Mouse (Mus musculus): ENCODE measurements around the gene Kyat1. TPM values are rescaled to one million over a fixed set of nuclear protein-coding genes. Genes with fewer than 3 reads are reported as not detected.
"Not testable (repeated sequence)": the region's sequence is repeated elsewhere in the genome, so short reads cannot be mapped to it uniquely, and the experiment has no call there.

Kyat1 gene
- total RNA-seq, 1 experiment from 2014 or later: 13.5 TPM

DNA sequence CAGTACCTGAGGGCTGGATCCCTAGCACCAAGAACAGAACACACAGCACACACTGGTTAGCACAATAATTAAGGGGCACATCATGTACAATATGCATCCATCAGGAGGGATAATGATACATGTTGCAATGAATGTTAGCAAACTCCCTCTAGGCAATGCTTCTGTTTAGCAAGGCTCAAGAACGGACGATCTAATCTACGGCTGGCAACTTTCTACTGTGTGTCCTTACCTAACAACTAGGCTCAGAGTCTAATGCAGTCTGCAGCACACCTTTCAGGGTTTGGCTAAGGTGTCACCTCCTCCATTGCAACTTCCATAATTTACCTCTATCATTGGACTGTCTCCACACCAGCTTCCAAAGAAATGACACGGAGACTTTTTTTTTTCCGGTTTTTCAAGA, 10.6 kb upstream of the Kyat1 start:
- ATAC-seq (replicated peaks; ENCODE audit: low read depth, poor library complexity, severe bottlenecking): no peak

DNA sequence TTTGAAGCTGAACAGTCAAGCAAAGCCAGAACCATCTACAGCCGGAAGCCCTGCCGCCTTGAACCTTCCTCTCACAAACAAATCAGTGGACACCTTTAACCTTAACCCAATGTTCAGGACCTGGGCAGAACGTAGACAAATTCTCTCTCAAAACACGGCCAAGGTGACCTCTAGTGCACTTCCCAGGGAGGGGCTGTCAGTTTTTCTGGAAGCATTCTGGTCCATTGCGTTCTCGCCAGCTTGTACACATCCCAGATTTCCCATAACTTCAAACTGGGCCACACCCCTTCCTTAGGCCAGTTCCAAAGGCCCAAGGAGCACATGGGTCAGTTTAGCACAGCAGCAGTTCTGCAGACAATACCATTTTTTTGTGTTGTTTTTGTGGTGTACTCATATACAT, 9.8 kb upstream of the Kyat1 start:
- no peak for ATAC-seq (replicated peaks; ENCODE audit: low read depth, poor library complexity, severe bottlenecking)

- no peak for ATAC-seq (replicated peaks; ENCODE audit: low read depth, poor library complexity, severe bottlenecking)
Measured at GRCm38 (mm10) chr2:30214745-30215144, 9.1 kb upstream of the Kyat1 start.

DNA sequence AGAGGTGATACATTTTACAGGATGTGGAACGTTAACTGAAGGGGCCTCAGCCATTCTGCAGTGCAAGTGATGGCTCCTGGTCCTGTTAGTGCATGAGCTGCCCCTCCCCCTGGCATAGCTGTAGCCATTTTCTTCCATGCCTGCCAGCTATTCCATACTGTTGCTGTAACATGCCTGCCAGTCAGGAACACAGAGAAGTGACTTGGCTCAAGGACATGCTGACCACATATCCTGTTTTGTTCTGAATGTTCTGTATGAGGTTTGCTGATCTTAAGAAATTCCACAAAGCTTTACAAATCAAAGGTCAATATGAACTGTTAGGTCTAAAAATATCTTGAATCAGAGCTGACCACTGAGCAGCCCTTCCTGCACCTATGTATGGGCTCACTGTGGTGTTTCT, 7.3 kb upstream of the Kyat1 start:
- no peak for ATAC-seq (replicated peaks; ENCODE audit: low read depth, poor library complexity, severe bottlenecking)

DNA sequence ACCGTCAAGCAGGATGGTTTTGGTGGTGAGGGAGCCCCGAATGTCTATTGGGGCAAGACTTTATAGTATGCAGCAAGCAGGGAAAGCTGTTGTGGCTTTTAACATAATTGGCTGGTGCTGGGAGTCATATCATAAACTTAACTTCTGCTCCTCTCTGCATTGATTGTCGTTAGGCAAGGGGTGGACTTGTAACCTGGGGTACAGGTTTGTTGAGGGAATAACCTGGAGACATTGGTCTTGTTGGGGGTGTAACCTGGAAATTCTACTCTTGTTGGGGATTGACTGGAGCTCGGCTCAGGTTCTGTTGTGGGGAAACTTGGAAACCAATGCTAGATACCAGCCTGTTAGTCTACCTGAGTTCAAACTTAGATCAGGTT, 6.5 kb upstream of the Kyat1 start:
- ATAC-seq (replicated peaks; ENCODE audit: low read depth, poor library complexity, severe bottlenecking): no peak

- no peak for ATAC-seq (replicated peaks; ENCODE audit: low read depth, poor library complexity, severe bottlenecking)
Measured at GRCm38 (mm10) chr2:30211408-30212168, 5.9 kb upstream of the Kyat1 start.

GRCm38 (mm10) chr2:30207886-30208285, 2.2 kb upstream of the Kyat1 start:
- ATAC-seq (replicated peaks; ENCODE audit: low read depth, poor library complexity, severe bottlenecking): no peak

- ATAC-seq (replicated peaks; ENCODE audit: low read depth, poor library complexity, severe bottlenecking): no peak
Measured at GRCm38 (mm10) chr2:30207401-30207800, 1.8 kb upstream of the Kyat1 start.

DNA sequence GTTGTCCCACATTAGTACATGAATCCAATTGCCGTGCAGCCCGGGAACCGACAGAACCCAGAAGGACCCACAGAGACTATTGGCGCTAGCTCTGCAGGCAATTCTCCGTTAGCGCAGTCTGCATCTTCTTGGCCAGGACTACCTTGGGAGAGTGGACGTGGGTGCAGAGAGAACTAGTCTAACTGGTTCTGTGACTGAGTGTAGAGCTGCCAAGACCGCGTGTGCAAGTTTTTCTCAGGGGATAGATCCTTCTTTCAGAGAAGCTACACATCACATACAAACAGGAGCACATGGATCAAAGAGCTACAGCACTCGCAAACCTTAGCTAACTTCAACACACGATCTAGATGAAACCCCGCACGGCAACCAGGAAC, 405 bp downstream of the Kyat1 start:
- peak; percentile 23 for ATAC-seq (replicated peaks; ENCODE audit: low read depth, poor library complexity, severe bottlenecking)

- ATAC-seq (replicated peaks; ENCODE audit: low read depth, poor library complexity, severe bottlenecking): no peak
Measured at GRCm38 (mm10) chr2:30203439-30203838, 2.2 kb downstream of the Kyat1 start.

- ATAC-seq (replicated peaks; ENCODE audit: low read depth, poor library complexity, severe bottlenecking): no peak
Measured at GRCm38 (mm10) chr2:30200388-30200925, 5.2 kb downstream of the Kyat1 start.

GRCm38 (mm10) chr2:30199984-30200383, 5.7 kb downstream of the Kyat1 start:
- ATAC-seq (replicated peaks; ENCODE audit: low read depth, poor library complexity, severe bottlenecking): no peak

DNA sequence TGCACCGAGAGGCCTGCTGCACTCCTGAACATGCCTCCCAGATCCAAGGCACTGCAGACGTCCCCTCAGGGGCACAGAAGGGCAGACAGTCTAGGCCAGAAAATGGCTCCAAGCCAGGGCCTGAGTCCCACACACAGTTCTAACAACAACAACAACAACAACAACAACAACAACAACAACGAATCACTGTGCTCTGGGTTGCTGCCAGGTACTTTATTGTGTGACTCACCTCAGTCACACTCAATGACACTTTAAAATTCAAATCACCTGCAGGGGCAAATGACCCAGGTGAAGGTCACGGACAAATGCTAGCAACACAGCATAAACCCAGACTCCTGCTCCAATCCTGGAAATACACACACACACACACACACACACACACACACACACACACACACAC, 7.6 kb downstream of the Kyat1 start:
- no peak for ATAC-seq (replicated peaks; ENCODE audit: low read depth, poor library complexity, severe bottlenecking)

DNA sequence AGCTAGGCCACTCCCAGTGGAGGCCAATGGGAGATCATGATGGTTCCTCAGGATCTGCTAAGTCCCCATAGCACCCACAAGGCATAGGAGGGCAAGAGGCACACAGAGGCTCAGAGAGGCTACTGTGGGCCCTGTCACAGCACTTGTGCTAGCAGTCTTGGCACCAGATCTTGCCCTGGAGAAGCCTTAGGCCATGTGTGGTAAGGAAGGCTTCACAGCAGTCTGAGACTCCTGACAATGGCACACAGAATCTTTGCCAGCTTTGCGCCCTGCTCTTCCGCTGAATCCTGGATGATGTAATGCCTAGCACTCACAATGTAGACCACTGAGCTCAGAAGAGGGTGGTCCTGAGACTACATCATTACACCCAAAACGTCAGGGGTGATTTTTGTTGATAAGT, 11.0 kb downstream of the Kyat1 start:
- ATAC-seq (replicated peaks; ENCODE audit: low read depth, poor library complexity, severe bottlenecking): no peak

DNA sequence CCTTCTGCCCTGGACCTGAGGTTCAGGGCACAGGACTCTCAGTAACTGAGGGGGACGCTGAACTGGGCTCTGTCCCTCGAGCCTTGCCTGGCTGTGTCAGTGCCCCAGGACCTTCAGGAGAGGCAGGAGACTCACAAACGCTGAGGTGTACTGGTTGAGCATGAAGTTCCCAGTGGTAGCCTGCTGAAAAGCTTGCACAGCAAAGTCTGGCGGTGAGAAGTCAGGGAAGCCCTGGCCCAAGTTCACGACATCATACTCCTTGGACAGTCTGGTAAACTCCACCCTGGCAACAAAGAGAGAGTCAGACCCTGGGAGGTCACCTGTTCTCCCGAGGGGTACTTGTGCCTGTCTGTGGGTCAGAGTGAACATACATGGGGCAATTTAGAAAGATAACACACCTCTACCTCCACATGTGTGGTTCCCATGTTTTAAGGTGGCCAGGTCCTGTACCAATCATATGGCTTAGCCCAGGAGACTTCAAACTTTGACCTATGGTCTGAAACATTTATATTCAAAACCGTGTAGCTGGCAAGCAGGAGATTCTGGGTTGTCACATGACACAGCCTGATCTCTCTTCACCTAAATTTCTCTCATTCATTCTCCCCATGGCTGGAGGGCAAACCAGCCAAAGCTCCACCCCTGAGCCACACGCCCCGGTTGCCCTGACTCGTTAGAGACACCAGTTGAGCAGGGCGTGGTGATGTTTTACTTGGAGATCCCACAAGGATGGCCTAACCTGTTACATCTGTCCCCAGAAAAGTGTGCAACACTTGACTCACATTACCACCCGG, 13.7 kb downstream of the Kyat1 start:
- ATAC-seq (replicated peaks; ENCODE audit: low read depth, poor library complexity, severe bottlenecking): no peak

DNA sequence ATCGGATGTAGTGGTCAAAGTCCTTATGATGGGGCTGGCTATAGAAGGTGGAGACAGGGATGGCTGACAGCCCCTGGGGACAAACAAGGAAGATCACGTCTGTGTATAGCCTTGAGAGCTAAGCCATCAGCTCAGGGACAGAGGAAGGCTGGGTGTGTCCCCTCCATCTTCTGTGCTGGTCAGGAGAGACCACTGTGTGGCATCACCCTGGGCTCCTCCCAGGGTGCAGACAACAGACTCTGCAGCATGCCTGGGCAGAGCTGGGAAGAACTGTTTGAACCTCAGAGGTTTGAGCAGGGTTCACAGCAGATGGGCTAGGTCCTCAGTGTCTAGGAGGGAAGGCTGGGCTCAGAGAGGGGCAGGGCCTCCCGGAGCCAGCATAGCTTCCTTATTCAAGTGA, 20.0 kb downstream of the Kyat1 start:
- no peak for ATAC-seq (replicated peaks; ENCODE audit: low read depth, poor library complexity, severe bottlenecking)

GRCm38 (mm10) chr2:30185276-30185675, 20.4 kb downstream of the Kyat1 start:
- no peak; the same call in 1 of the 2 replicates for ATAC-seq (replicated peaks; ENCODE audit: low read depth, poor library complexity, severe bottlenecking)

DNA sequence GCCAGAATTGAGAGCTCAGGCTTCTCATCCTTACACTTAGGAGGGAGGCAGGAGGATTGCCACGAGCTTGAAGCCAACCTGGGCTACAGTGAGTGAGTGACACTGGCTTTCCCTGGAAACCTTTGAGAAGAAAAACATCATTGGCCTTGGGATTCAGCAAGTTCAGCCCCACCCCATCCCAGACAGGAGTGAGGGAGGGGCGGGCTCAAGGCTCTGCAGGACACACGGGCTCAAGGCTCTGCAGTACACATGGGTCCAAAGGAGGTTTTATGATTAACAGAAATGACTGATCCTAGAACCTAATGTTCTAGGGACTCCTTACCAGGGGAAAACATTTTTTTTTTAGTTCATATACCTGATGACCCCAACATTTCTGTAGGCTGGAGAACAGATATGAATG, 21.9 kb downstream of the Kyat1 start:
- no peak for ATAC-seq (replicated peaks; ENCODE audit: low read depth, poor library complexity, severe bottlenecking)

DNA sequence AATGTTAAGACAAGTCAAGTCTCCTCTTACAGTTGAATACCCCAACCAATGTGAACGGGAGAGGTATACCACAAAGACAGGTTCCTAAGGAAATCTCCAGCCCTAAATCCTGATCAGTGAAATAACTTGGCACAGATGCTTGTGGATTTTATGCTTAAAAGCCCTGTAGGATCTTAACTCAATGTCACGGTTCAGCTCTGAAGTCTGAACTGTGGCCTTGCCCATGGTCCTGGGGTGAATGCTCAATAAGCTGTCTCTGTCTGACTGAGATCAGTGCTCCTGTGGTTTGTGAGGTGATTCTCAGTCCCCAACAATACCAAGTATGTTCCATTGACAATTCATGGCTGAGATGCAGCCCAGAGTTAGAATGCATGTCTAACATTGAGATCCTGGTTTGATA, 23.2 kb downstream of the Kyat1 start:
- ATAC-seq (replicated peaks; ENCODE audit: low read depth, poor library complexity, severe bottlenecking): no peak

DNA sequence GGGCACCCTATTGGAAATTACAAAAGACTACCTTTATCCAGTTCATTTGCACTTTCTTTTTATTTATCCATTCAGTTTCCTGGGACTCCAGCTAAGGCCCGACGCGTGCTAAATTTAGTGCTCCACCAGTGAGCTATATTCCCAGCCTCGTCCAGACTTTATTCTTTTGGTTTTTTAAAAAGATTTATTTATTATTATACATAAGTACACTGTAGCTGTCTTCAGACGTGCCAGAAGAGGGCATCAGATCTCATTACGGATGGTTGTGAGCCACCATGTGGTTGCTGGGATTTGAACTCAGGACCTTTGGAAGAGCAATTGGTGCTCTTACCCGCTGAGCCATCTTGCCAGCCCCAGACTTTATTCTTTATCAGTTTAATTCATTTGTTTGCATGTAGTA, 26.9 kb downstream of the Kyat1 start:
- ATAC-seq (replicated peaks; ENCODE audit: low read depth, poor library complexity, severe bottlenecking): not testable (repeated sequence)
